Mouse (Mus musculus): ENCODE measurements around the gene Mtrf1l. TPM values are rescaled to one million over a fixed set of nuclear protein-coding genes. Genes with fewer than 3 reads are reported as not detected.

The Mtrf1l gene
- total RNA-seq, 2 experiments from 2014 or later: 19.7 to 23.5 TPM

- ATAC-seq (replicated peaks; ENCODE audit: poor library complexity): peak; percentile 78
Measured at GRCm38 (mm10) chr10:5805243-5805730, 18.4 kb downstream of the Mtrf1l start, which contains the start of gene Fbxo5. Gene Fbxo5, minus strand, starts transcription at chr10:5805600.

GRCm38 (mm10) chr10:5804691-5805156, 19.0 kb downstream of the Mtrf1l start:
- peak; percentile 10 for ATAC-seq (replicated peaks; ENCODE audit: poor library complexity)

- no peak for ATAC-seq (replicated peaks; ENCODE audit: poor library complexity)
Measured at GRCm38 (mm10) chr10:5803739-5804138, 20.0 kb downstream of the Mtrf1l start.

DNA sequence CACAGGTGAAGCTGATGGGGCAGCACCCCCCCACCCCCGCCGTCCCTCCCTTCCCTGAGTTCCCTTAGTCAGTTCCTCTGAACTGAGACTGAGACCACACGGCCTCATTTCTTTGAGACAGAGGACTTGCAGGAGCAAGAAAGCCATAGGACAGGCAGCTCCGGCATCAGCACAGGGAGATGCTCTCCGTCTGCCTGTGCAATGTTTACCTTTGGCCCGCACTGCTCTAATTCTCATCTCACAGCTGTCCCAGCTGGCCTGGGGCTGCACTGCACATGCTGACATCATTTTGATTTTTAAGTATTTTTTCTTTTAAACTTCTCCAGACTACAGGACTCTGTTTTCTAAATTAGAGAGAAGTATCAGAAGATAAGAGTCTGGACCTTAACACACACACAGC, 20.8 kb downstream of the Mtrf1l start:
- ATAC-seq (replicated peaks; ENCODE audit: poor library complexity): no peak

- no peak for ATAC-seq (replicated peaks; ENCODE audit: poor library complexity)
Measured at GRCm38 (mm10) chr10:5800490-5800889, 23.2 kb downstream of the Mtrf1l start.

DNA sequence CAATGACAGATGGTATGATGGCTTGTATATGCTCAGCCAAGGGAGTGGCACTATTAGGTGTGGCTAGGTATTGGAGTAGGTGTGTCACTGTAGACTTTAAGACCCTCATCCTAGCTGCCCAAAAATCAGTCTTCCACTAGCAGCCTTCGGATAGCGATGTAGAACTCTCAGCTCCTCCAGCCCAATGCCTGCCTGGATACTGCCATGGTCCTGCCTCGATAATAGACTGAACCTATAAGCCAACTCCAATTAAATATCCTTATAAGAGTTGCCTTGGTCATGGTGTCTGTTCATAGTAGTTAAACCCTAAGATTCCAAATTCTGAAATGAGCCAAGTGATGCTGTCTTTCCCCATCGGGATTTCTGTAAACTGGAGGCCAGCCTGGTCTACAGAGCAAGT, 25.6 kb downstream of the Mtrf1l start:
- ATAC-seq (replicated peaks; ENCODE audit: poor library complexity): no peak

DNA sequence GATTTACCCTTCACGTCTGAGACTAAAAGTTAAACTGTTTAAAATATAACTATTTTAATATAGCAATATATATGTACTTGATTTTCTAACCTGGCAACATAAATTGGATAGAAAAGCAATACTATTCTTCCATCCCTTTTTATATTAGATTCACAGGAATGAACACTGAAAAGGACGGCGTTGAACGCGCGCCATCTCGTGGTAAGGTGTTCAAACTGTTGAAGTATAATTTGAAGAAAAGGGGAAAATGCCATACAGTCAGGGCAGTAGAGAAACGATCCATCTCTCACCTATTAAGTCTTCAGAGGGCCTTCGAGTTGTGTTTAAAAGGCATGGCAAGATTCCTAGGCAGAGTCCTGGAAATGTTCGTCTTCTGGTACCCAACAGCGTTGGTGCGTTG, 33.1 kb downstream of the Mtrf1l start:
- ATAC-seq (replicated peaks; ENCODE audit: poor library complexity): peak; percentile 74

- peak; percentile 95 for ATAC-seq (replicated peaks; ENCODE audit: poor library complexity)
Measured at GRCm38 (mm10) chr10:5786923-5787322, 36.8 kb downstream of the Mtrf1l start.

Other genes starting within 250 kb of the Mtrf1l start
- gene Myct1, start 230.1 kb downstream of the Mtrf1l start, total RNA-seq (2015): 2.9 and 7.4 TPM in 2 replicates
- gene Myct1, start 230.1 kb downstream of the Mtrf1l start, total RNA-seq (2017): 1.7 and 2.8 TPM in 2 replicates
- not detected in 2 replicates for gene Vip, start 184.7 kb downstream of the Mtrf1l start, total RNA-seq (2015)
- gene Vip, start 184.7 kb downstream of the Mtrf1l start, total RNA-seq (2017): not detected in 2 replicates
- gene Fbxo5, start 18.3 kb downstream of the Mtrf1l start, total RNA-seq (2015): 49.3 and 49.5 TPM in 2 replicates
- 38.9 and 53.2 TPM in 2 replicates for gene Fbxo5, start 18.3 kb downstream of the Mtrf1l start, total RNA-seq (2017)
- not detected in 2 replicates for gene Rgs17, start 98.5 kb upstream of the Mtrf1l start, total RNA-seq (2015)
- gene Rgs17, start 98.5 kb upstream of the Mtrf1l start, total RNA-seq (2017): not detected in 2 replicates